Mouse (Mus musculus) myocyte (in vitro differentiated cells): ENCODE results near the gene Polr2c. TPM values are rescaled to one million over a fixed set of nuclear protein-coding genes. Genes with fewer than 3 reads are reported as not detected.

Experiments
- H3K27me3 ChIP-seq: one replicate; pipeline ENCODE4 v1.6.1; 2011; ENCODE audit not compliant: control insufficient read depth, insufficient read depth, insufficient read length
- H3K36me3 ChIP-seq: one replicate; pipeline ENCODE4 v1.6.1; 2011; ENCODE audit not compliant: control insufficient read depth, insufficient read depth
- H3K4me2 ChIP-seq: one replicate; pipeline ENCODE4 v1.6.1; 2011; ENCODE audit warnings: low read depth, control low read depth
- H3K4me3 ChIP-seq: one replicate; pipeline ENCODE4 v1.5.1; 2011; ENCODE audit warnings: mild to moderate bottlenecking, control low read depth, moderate library complexity
- H3K79me2 ChIP-seq: one replicate; pipeline ENCODE4 v1.6.1; 2011; ENCODE audit not compliant: control insufficient read depth, insufficient read depth
- H3ac ChIP-seq: one replicate; pipeline ENCODE4 v1.6.1; 2011; ENCODE audit not compliant: control insufficient read depth, insufficient read length
- CEBPB ChIP-seq: IDR thresholded peaks from 2 replicates; pipeline ENCODE4 v1.6.1; 2011; ENCODE audit warnings: mild to moderate bottlenecking, moderate library complexity; ENCODE audit not compliant: poor library complexity, insufficient read depth, severe bottlenecking
- E2F4 ChIP-seq: IDR thresholded peaks from one replicate; pipeline ENCODE4 v1.6.1; 2011; ENCODE audit warnings: mild to moderate bottlenecking, control low read depth, moderate library complexity; ENCODE audit not compliant: insufficient read depth
- MAX ChIP-seq: IDR thresholded peaks from one replicate; pipeline ENCODE4 v1.6.1; 2011; ENCODE audit warnings: low read depth, mild to moderate bottlenecking, control low read depth
- MYOD1 ChIP-seq, 3 experiments: IDR thresholded peaks; one replicate each; pipeline ENCODE4 v1.6.1; 2011; ENCODE audit warnings: control low read depth in 2 of 3, low read depth in 2 of 3, mild to moderate bottlenecking in 2 of 3, moderate library complexity in 1 of 3; ENCODE audit not compliant: insufficient read length in 2 of 3, control insufficient read depth in 1 of 3
- MYOG ChIP-seq, 3 experiments: IDR thresholded peaks; one replicate each; pipeline ENCODE4 v1.6.1; 2011; ENCODE audit warnings: control low read depth in 2 of 3, low read depth in 2 of 3, mild to moderate bottlenecking in 2 of 3; ENCODE audit not compliant: insufficient read length in 2 of 3, control insufficient read depth in 1 of 3, insufficient read depth in 1 of 3
- POLR2A ChIP-seq: IDR thresholded peaks from one replicate; pipeline ENCODE4 v1.6.1; 2011; ENCODE audit warnings: low read depth, mild to moderate bottlenecking, control low read depth, moderate library complexity; ENCODE audit not compliant: insufficient read length
- POLR2AphosphoS2 ChIP-seq: IDR thresholded peaks from one replicate; pipeline ENCODE4 v1.6.1; 2011; ENCODE audit warnings: low read depth, control low read depth; ENCODE audit not compliant: insufficient read length
- REST ChIP-seq: IDR thresholded peaks from one replicate; pipeline ENCODE4 v1.6.1; 2011; ENCODE audit warnings: mild to moderate bottlenecking, control low read depth, moderate library complexity; ENCODE audit not compliant: insufficient read depth, insufficient read length
- SRF ChIP-seq: IDR thresholded peaks from one replicate; pipeline ENCODE4 v1.6.1; 2011; ENCODE audit warnings: low read depth; ENCODE audit not compliant: control insufficient read depth, insufficient read length
- TCF12 ChIP-seq: IDR thresholded peaks from one replicate; pipeline ENCODE4 v1.6.1; 2011; ENCODE audit warnings: mild to moderate bottlenecking, control low read depth; ENCODE audit not compliant: poor library complexity, insufficient read depth, severe bottlenecking
- TCF3 ChIP-seq: IDR thresholded peaks from one replicate; pipeline ENCODE4 v1.6.1; 2011; ENCODE audit warnings: low read depth, control low read depth; ENCODE audit not compliant: insufficient read length
- USF1 ChIP-seq: IDR thresholded peaks from one replicate; pipeline ENCODE4 v1.6.1; 2011; ENCODE audit warnings: low read depth, mild to moderate bottlenecking, control low read depth, moderate library complexity
- polyA plus RNA-seq: library from polyadenylated mRNA; unstranded; fragments of >200 nt; fragmentation: generic; extraction: Trizol; gene quantifications from one replicate; pipeline ENCODE4 v1.2.1, GENCODE M21; 2012; ENCODE audit warnings: missing spikeins

Gene Polr2c
- polyA plus RNA-seq, 1 experiment, result 102 TPM

DNA sequence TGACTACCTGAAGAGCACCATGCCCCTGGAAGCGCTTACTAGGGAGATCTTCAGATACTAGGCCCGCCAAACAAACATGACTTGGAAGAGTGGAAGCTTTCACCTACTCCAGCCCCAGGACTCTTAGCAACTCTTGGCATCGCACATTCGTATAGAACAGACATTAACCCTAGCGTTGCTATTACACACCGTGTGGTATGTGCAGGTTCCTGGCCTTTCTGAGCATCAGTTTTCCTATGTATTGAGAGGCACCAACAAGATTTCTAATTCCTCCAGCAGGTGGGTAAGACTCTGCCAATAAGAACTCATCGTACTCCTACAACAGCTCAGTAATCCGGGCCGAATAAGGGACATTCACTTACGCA, 59.7 kb downstream of the Polr2c start:
- TF ChIP-seq POLR2AphosphoS2, result no peak
- TF ChIP-seq TCF3, result no peak
- TF ChIP-seq TCF12, result no peak
- TF ChIP-seq MAX, result no peak
- no peak for TF ChIP-seq REST
- TF ChIP-seq MYOG (IDR thresholded peaks at IDR 0.05; ENCODE audit: control insufficient read depth in 1 of 3, insufficient read depth in 1 of 3, insufficient read length in 2 of 3, low read depth in 2 of 3), result no peak
- TF ChIP-seq SRF, result no peak
- no peak for TF ChIP-seq POLR2A
- no peak for TF ChIP-seq MYOD1 (IDR thresholded peaks at IDR 0.05; ENCODE audit: control insufficient read depth in 1 of 3, insufficient read length in 2 of 3, low read depth in 2 of 3)
- TF ChIP-seq E2F4, result no peak
- TF ChIP-seq CEBPB, result no peak
- no peak for TF ChIP-seq USF1
- Histone ChIP-seq H3K79me2 (peaks cover 17% of the 10 kb centered on the region), H3K4me2 (peak overlapping the region; percentile 81), H3ac (peak overlapping the region; percentile 7), H3K4me3 (peak overlapping the region; percentile 44), H3K27me3 (no peaks in the 10 kb centered on the region), H3K36me3 (peaks cover 6% of the 10 kb centered on the region)

DNA sequence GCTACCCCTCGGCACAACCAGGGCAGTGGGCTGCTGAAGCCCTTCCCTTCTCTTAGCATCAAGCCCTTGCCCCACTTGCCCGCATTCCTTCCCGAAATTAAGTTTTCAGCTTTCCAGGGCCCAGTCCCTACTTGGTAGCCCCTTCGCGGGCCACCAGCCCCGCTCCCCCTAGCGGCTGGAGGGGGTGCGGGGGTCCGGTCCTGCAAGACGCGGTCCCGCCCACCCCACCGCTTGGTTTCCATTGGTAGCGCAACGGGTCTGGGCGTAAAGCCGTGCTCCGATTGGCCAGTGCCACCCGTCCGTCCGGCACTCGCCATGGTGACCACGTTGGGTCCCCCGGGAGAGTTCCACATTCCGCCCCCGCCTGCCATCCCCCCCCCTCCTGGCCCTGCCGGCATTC, 60.1 kb downstream of the Polr2c start:
- Histone ChIP-seq H3K79me2 (peaks cover 17% of the 10 kb centered on the region), H3K4me3 (peak overlapping the region; percentile 44), H3ac (peak overlapping the region; percentile 7), H3K4me2 (peak overlapping the region; percentile 81), H3K27me3 (no peaks in the 10 kb centered on the region), H3K36me3 (peaks cover 5% of the 10 kb centered on the region)
- TF ChIP-seq TCF12 (no peak), POLR2AphosphoS2 (no peak), MAX (no peak), CEBPB (no peak), MYOD1 (IDR thresholded peaks at IDR 0.05; ENCODE audit: control insufficient read depth in 1 of 3, insufficient read length in 2 of 3, low read depth in 2 of 3) (no peak), TCF3 (no peak), USF1 (no peak), E2F4 (no peak), MYOG (IDR thresholded peaks at IDR 0.05; ENCODE audit: control insufficient read depth in 1 of 3, insufficient read depth in 1 of 3, insufficient read length in 2 of 3, low read depth in 2 of 3) (no peak), POLR2A (no peak), SRF (no peak), REST (no peak)

GRCm38 (mm10) chr8:94917851-94918495, 60.7 kb downstream of the Polr2c start, which contains the start of gene Ccdc102a:
TSS of gene Ccdc102a (minus strand) at chr8:94918098.
- H3ac ChIP-seq, result peak within 1 kb of the TSS; percentile 7
- TF ChIP-seq MYOD1 (IDR thresholded peaks at IDR 0.05; ENCODE audit: control insufficient read depth in 1 of 3, insufficient read length in 2 of 3, low read depth in 2 of 3) (no peak), POLR2A (peak; percentile 58)
- no peaks in the 10 kb centered on the region for H3K36me3 ChIP-seq

GRCm38 (mm10) chr8:94919256-94919655, 62.0 kb downstream of the Polr2c start:
- no peak overlapping the region for H3K4me3 ChIP-seq
- H3K36me3 ChIP-seq, result no peaks in the 10 kb centered on the region
- H3K27me3 ChIP-seq, result no peaks in the 10 kb centered on the region
- peaks cover 17% of the 10 kb centered on the region for H3K79me2 ChIP-seq
- no peak overlapping the region for H3K4me2 ChIP-seq
- no peak overlapping the region for H3ac ChIP-seq
- TF ChIP-seq MAX (no peak), USF1 (no peak), TCF3 (no peak), POLR2A (no peak), CEBPB (no peak), E2F4 (no peak), POLR2AphosphoS2 (no peak), MYOD1 (IDR thresholded peaks at IDR 0.05; ENCODE audit: control insufficient read depth in 1 of 3, insufficient read length in 2 of 3, low read depth in 2 of 3) (no peak), TCF12 (no peak), SRF (no peak), REST (no peak), MYOG (IDR thresholded peaks at IDR 0.05; ENCODE audit: control insufficient read depth in 1 of 3, insufficient read depth in 1 of 3, insufficient read length in 2 of 3, low read depth in 2 of 3) (no peak)

More at GRCm38 (mm10) chr8:94917851-94918495, 60.7 kb downstream of the Polr2c start, which contains the start of gene Ccdc102a:
- Histone ChIP-seq H3K27me3 (no peaks in the 10 kb centered on the region), H3K79me2 (peaks cover 17% of the 10 kb centered on the region), H3K4me2 (peak within 1 kb of the TSS; percentile 81), H3K4me3 (peak within 1 kb of the TSS; percentile 44)

DNA sequence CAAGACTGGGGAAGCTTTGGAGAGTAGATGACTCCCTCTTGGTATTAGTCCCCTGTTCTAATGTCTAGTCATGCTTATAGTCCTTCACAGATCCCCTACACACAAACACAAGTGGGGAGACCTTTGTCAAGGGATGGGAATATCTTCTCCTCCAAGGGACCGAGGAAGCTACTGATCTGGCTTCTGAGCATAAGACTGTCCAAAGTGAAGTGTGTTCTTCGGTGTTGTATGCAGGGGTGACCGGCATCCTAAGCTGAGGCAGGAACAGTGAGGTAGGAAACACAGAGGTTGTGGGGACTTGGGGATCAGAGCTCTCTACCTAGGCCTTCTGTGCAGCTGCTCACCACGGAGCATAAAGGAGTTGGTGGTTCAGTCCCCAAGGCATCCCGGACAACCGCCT, 64.9 kb downstream of the Polr2c start:
- H3K27me3 ChIP-seq, result no peaks in the 10 kb centered on the region
- H3K79me2 ChIP-seq, result no peaks in the 10 kb centered on the region
- H3K36me3 ChIP-seq, result no peaks in the 10 kb centered on the region
- H3ac ChIP-seq, result no peak overlapping the region
- H3K4me2 ChIP-seq, result no peak overlapping the region
- H3K4me3 ChIP-seq, result no peak overlapping the region
- no peak for TF ChIP-seq MYOG (IDR thresholded peaks at IDR 0.05; ENCODE audit: control insufficient read depth in 1 of 3, insufficient read depth in 1 of 3, insufficient read length in 2 of 3, low read depth in 2 of 3)
- no peak for TF ChIP-seq TCF12
- TF ChIP-seq MYOD1 (IDR thresholded peaks at IDR 0.05; ENCODE audit: control insufficient read depth in 1 of 3, insufficient read length in 2 of 3, low read depth in 2 of 3), result no peak
- TF ChIP-seq POLR2AphosphoS2, result no peak
- TF ChIP-seq MAX, result no peak
- TF ChIP-seq USF1, result no peak
- TF ChIP-seq CEBPB, result no peak
- no peak for TF ChIP-seq TCF3
- no peak for TF ChIP-seq SRF
